Mouse (Mus musculus): ENCODE data around the gene Rps27a.
A peak's percentile ranks its signal among the peaks of the same experiment; 100 is the strongest.
"Not testable (repeated sequence)": the region's sequence is repeated elsewhere in the genome, so short reads cannot be mapped to it uniquely, and the experiment has no call there.

The Rps27a gene

GRCm38 (mm10) chr11:29547752-29548503 lies at the start of gene Rps27a, which contains the start of gene Clhc1:
Rps27a (minus strand) TSS chr11:29548109.
Clhc1 (plus strand) TSS chr11:29547950.
- DNase-seq (ENCODE audit: low spot score) = peak; percentile 95

DNA sequence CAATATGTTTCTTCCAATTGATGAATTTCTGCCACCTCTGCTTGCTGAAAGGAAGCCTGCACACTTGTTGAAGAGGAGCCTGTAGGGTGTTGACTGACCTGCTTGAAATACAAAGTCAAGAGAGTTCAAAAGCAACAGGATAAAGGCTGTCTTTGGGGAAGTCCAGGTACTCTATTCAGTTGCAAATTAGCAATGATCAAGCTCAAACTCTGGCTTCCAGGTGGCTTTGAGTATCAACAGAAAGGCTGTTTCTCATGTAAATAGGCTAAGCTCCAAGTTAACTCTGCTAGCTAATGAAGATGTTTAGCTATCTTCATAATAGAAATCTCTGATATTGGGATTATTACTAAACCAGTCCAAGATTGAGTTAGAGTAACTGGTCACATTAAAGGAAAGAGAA lies 49.2 kb upstream of the Rps27a start:
- DNase-seq (ENCODE audit: low spot score) = no peak

DNA sequence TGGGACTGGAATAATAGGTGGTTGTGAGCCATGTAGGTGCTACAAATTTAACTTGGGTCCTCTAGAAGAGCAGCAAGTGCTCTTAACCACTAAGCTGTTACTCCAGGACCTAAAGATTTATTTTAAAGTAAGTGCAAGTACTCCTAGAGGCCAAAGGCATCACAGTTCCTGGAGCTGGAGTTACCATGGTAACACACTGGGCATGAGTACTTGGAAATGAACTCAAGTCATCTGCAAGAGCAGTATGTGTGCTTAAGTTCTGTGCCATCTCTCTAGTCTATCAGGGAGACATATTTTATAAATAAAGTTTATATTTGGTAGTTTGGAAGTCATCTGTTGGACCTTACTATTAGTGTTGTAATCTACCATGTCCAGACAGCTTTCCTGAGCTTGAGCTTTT lies 47.3 kb upstream of the Rps27a start:
- no peak for DNase-seq (ENCODE audit: low spot score)

- peak; percentile 32 for DNase-seq (ENCODE audit: low spot score)
Observed at GRCm38 (mm10) chr11:29579610-29580009, 31.7 kb upstream of the Rps27a start.

- DNase-seq (ENCODE audit: low spot score) = no peak
Observed at GRCm38 (mm10) chr11:29572656-29573055, 24.7 kb upstream of the Rps27a start.

DNA sequence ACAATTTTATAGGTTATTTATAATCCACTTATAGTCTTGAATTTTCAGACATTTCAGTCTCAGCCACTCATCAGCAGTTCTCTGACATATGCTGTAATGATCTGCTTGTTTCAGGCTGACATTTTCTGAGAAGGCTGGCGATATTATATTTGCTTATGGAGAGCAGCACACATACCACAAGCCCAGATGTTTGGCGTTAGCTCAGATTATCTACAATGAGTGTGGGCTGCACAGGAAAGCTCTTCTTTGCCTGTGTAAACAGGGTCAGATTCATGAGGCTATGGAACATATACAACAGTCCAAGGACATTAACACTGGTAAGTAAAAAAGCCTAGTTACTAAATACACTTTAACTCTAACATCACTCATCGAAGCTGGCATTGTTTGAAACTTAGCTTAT lies 23.6 kb upstream of the Rps27a start:
- no peak for DNase-seq (ENCODE audit: low spot score)

GRCm38 (mm10) chr11:29563406-29563805 lies 15.5 kb upstream of the Rps27a start:
- DNase-seq (ENCODE audit: low spot score) = no peak

DNA sequence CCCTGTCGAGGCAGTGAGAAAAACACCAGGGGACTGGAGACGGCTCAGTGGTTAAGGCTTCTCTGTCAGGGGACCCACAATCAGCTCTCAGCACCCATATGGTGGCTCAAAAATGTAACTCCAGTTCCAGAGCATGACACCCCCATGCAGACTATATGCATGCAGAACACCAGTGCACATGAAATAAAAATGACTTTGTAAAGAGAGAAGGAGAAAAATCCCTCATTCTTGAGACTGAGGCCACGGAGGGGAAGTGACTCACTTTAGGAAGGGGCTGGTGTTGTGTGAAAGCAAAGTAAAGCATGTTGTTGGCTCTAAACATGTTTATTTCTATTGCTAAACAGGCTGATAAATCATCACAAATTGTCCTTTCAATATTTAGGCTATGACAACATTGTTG lies 13.1 kb upstream of the Rps27a start:
- DNase-seq (ENCODE audit: low spot score) = no peak

- no peak for DNase-seq (ENCODE audit: low spot score)
Observed at GRCm38 (mm10) chr11:29560452-29560851, 12.5 kb upstream of the Rps27a start.

GRCm38 (mm10) chr11:29549425-29549778 lies 1.5 kb upstream of the Rps27a start:
- DNase-seq (ENCODE audit: low spot score) = no peak

- no peak for DNase-seq (ENCODE audit: low spot score)
Observed at GRCm38 (mm10) chr11:29548504-29549424, 855 bp upstream of the Rps27a start.

- no peak for DNase-seq (ENCODE audit: low spot score)
Observed at GRCm38 (mm10) chr11:29547249-29547751, 609 bp downstream of the Rps27a start.

DNA sequence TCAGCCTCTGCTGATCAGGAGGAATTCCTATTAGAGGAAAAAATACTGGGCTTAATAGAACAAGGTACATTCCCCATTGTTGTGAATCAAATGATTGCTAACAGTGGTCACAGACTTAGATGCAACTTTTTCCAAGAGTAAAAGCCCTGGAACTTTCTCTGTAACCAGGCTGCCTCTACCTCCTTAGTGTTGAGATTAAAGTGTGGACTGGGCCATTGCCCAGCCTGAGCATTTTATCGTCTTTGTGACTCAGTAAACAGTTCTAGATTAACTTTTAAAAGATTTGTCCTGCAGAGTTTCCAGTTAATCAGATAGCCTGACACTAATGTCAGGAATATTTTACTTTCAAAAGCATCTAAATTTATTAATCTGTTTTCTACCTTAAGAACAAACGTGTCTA lies 1.1 kb downstream of the Rps27a start:
- no peak for DNase-seq (ENCODE audit: low spot score)

- DNase-seq (ENCODE audit: low spot score) = not testable (repeated sequence)
Observed at GRCm38 (mm10) chr11:29546297-29546696, 1.6 kb downstream of the Rps27a start.

DNA sequence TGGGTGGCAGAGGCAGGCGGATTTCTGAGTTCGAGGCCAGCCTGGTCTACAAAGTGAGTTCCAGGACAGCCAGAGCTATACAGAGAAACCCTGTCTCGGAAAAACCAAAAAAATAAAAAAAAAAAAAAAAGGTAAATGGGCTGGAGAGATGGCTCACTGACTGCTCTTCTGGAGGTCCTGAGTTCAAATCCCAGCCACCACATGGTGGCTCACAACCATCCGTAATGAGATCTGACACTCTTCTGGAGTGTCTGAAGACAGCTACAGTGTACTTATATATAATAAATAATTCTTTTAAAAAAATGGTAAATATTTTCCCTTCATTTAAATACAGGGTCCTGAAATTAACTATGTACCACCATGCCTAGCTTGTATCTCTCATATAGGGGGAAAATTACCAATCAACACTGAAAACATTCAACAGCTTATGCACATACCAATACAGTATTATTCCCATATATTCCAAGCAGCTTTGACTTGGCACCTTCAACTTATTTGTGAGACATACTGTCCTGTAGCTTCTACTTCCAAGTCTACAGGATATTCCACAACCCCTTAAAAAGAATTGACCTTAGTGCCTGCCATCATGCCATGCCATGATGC lies 2.7 kb downstream of the Rps27a start:
- DNase-seq (ENCODE audit: low spot score) = not testable (repeated sequence)

GRCm38 (mm10) chr11:29544225-29544945 lies 3.5 kb downstream of the Rps27a start:
- DNase-seq (ENCODE audit: low spot score) = no peak

DNA sequence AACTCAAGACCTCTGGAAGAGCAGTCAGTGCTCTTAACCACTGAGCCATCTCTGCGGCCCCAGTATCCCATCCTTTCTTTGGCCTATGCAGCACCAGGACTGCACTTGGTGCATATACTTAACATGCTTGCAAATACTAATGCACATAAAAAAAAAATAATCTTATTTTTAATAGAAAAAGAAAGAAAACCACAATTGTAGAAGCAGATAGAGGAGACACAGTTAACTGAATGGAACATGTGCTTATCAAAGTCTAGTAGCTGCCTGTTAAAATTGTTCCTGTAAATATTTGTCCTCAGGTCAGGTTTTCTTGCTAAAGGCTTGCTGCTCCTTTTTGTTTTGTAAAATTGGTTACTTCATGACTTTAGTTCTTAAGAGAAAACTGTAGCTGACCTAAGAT lies 9.7 kb downstream of the Rps27a start:
- DNase-seq (ENCODE audit: low spot score) = no peak

DNA sequence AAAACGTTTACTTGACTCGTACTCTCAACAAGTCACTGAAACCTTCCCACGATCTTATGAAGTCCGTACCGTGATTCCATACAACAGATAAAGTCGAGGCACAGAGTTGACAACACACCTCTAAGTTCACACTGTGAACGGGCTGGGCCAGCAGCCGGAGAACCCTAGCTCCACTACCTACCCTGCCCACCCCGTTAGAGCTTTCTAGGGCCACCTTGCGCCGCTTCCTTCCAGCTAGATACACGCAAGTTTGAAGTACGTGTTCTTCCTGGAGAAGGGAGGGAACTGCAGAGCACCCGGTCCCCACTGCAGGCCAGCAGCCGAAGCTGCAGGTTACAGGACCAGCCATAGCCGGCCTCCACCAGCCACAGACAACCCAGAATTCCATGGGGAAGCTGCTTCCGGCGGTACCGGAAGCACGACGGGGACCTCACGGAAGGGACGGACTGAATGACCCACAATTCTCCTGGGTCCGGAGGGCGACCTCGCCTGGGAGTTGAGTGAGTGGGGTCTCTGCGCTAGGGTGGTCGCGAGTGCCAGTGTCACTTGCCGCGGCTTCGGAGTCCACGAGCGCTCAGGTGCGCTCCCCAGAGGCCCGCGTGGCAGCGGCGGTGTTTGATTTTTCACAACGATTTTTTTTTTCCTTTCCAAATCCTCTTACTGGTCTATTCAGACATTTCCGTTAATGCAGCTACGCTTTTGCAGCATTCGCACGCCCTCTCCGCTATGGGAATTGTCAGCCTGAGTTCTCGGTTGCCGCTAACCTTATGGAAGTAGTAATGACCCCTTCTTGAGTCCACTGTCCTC lies 21.7 kb downstream of the Rps27a start, which contains the start of gene Mtif2:
Gene Mtif2 (plus strand): TSS at position 421 of the 807 bp plus-strand sequence.
- DNase-seq (ENCODE audit: low spot score) = peak; percentile 90

DNA sequence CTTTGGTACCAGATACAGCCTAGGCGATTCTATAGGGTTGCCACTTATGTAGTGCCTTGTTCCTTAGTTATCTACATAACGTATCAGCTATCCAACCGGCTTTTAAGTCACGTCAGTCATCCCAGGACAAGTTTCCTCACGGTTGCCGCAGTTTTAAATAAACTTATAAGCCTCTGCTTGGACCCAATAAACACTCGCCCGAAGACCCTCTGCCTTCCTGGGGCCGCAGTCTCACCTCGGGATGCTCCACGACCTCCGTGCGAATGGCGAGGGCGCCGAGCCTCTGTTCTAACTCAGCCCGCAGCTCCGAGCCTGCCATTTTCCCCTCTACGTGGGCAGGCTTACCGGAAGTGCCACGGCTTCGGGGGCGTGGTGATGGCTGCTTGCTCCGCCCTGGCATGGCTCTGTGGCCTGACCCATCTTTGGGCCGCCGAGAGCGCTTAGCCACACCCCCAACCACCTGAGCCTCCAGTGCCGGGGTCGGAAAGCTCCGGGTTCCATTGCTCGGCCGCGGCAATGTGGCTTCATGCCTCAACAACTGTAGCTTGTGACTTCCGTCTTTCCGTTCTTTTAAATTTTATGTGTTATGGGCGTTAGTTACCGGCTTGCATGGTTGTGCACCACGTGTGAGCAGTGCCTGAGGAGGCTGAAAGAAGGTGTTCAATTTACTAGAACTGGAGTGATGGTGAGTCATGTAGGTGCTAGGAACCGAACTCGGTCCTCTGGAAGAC lies 33.1 kb downstream of the Rps27a start, which contains the start of gene Prorsd1:
Gene Prorsd1 (minus strand): TSS at position 352 of the 731 bp plus-strand sequence.
- DNase-seq (ENCODE audit: low spot score) = peak; percentile 94

DNA sequence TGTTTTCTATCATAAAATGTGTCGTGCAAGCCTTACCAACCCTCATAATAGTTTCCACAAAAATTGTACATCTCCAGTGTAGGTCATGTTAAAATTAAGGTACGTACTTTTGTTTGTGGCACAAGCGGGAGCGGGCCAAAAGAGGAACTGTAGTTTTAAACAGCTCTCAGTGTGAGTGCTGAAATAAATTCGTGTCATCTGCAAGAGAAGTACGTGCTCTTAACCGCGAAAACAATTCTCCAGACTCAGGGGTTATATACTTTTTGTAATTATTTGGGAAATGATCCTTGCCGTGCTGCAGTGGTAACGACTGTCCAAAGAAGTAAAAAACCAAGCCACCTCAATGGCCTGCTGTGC lies 33.6 kb downstream of the Rps27a start:
- no peak for DNase-seq (ENCODE audit: low spot score)
